Mouse (Mus musculus): ENCODE measurements around the gene Med13l.
"Not testable (repeated sequence)": the region's sequence is repeated elsewhere in the genome, so short reads cannot be mapped to it uniquely, and the experiment has no call there.

The Med13l gene

GRCm38 (mm10) chr5:118645196-118645805 is 84.8 kb downstream of the Med13l start:
- in situ Hi-C loops (cut with MboI; ENCODE audit: low pct_unique_long_range_greater_than_20kb in 1 of 2, low sequenced_read_pairs in 2 of 2, unreplicated experiment in 1 of 2): no loop called here

- in situ Hi-C loops (cut with MboI; ENCODE audit: low pct_unique_long_range_greater_than_20kb in 1 of 2, low sequenced_read_pairs in 2 of 2, unreplicated experiment in 1 of 2): no loop called here
Measured at GRCm38 (mm10) chr5:118646897-118647296, 86.4 kb downstream of the Med13l start.

- in situ Hi-C loops (cut with MboI; ENCODE audit: low pct_unique_long_range_greater_than_20kb in 1 of 2, low sequenced_read_pairs in 2 of 2, unreplicated experiment in 1 of 2): no loop called here
Measured at GRCm38 (mm10) chr5:118647384-118647783, 86.9 kb downstream of the Med13l start.

- in situ Hi-C loops (cut with MboI; ENCODE audit: low pct_unique_long_range_greater_than_20kb in 1 of 2, low sequenced_read_pairs in 2 of 2, unreplicated experiment in 1 of 2): no loop called here
Measured at GRCm38 (mm10) chr5:118649215-118650006, 88.9 kb downstream of the Med13l start.

- in situ Hi-C loops (cut with MboI; ENCODE audit: low pct_unique_long_range_greater_than_20kb in 1 of 2, low sequenced_read_pairs in 2 of 2, unreplicated experiment in 1 of 2): no loop called here
Measured at GRCm38 (mm10) chr5:118650007-118650548, 89.6 kb downstream of the Med13l start.

- in situ Hi-C loops (cut with MboI; ENCODE audit: low pct_unique_long_range_greater_than_20kb in 1 of 2, low sequenced_read_pairs in 2 of 2, unreplicated experiment in 1 of 2): no loop called here
Measured at GRCm38 (mm10) chr5:118650746-118651145, 90.3 kb downstream of the Med13l start.

- in situ Hi-C loops (cut with MboI; ENCODE audit: low pct_unique_long_range_greater_than_20kb in 1 of 2, low sequenced_read_pairs in 2 of 2, unreplicated experiment in 1 of 2): no loop called here
Measured at GRCm38 (mm10) chr5:118652611-118653010, 92.1 kb downstream of the Med13l start.

GRCm38 (mm10) chr5:118653119-118653518 is 92.6 kb downstream of the Med13l start:
- in situ Hi-C loops (cut with MboI; ENCODE audit: low pct_unique_long_range_greater_than_20kb in 1 of 2, low sequenced_read_pairs in 2 of 2, unreplicated experiment in 1 of 2): not testable (repeated sequence)

- in situ Hi-C loops (cut with MboI; ENCODE audit: low pct_unique_long_range_greater_than_20kb in 1 of 2, low sequenced_read_pairs in 2 of 2, unreplicated experiment in 1 of 2): no loop called here
Measured at GRCm38 (mm10) chr5:118654599-118654998, 94.1 kb downstream of the Med13l start.

GRCm38 (mm10) chr5:118655025-118655424 is 94.5 kb downstream of the Med13l start:
- in situ Hi-C loops (cut with MboI; ENCODE audit: low pct_unique_long_range_greater_than_20kb in 1 of 2, low sequenced_read_pairs in 2 of 2, unreplicated experiment in 1 of 2): no loop called here

GRCm38 (mm10) chr5:118655428-118655827 is 94.9 kb downstream of the Med13l start:
- in situ Hi-C loops (cut with MboI; ENCODE audit: low pct_unique_long_range_greater_than_20kb in 1 of 2, low sequenced_read_pairs in 2 of 2, unreplicated experiment in 1 of 2): no loop called here

GRCm38 (mm10) chr5:118655966-118656365 is 95.5 kb downstream of the Med13l start:
- in situ Hi-C loops (cut with MboI; ENCODE audit: low pct_unique_long_range_greater_than_20kb in 1 of 2, low sequenced_read_pairs in 2 of 2, unreplicated experiment in 1 of 2): no loop called here

- in situ Hi-C loops (cut with MboI; ENCODE audit: low pct_unique_long_range_greater_than_20kb in 1 of 2, low sequenced_read_pairs in 2 of 2, unreplicated experiment in 1 of 2): no loop called here
Measured at GRCm38 (mm10) chr5:118658256-118658837, 97.9 kb downstream of the Med13l start.

GRCm38 (mm10) chr5:118659713-118660112 is 99.2 kb downstream of the Med13l start:
- in situ Hi-C loops (cut with MboI; ENCODE audit: low pct_unique_long_range_greater_than_20kb in 1 of 2, low sequenced_read_pairs in 2 of 2, unreplicated experiment in 1 of 2): no loop called here

GRCm38 (mm10) chr5:118661751-118662150 is 101.3 kb downstream of the Med13l start:
- in situ Hi-C loops (cut with MboI; ENCODE audit: low pct_unique_long_range_greater_than_20kb in 1 of 2, low sequenced_read_pairs in 2 of 2, unreplicated experiment in 1 of 2): no loop called here

- in situ Hi-C loops (cut with MboI; ENCODE audit: low pct_unique_long_range_greater_than_20kb in 1 of 2, low sequenced_read_pairs in 2 of 2, unreplicated experiment in 1 of 2): no loop called here
Measured at GRCm38 (mm10) chr5:118663999-118664398, 103.5 kb downstream of the Med13l start.

GRCm38 (mm10) chr5:118665023-118665422 is 104.5 kb downstream of the Med13l start:
- in situ Hi-C loops (cut with MboI; ENCODE audit: low pct_unique_long_range_greater_than_20kb in 1 of 2, low sequenced_read_pairs in 2 of 2, unreplicated experiment in 1 of 2): no loop called here

- in situ Hi-C loops (cut with MboI; ENCODE audit: low pct_unique_long_range_greater_than_20kb in 1 of 2, low sequenced_read_pairs in 2 of 2, unreplicated experiment in 1 of 2): no loop called here
Measured at GRCm38 (mm10) chr5:118666437-118667207, 106.1 kb downstream of the Med13l start.

GRCm38 (mm10) chr5:118667863-118668262 is 107.4 kb downstream of the Med13l start:
- in situ Hi-C loops (cut with MboI; ENCODE audit: low pct_unique_long_range_greater_than_20kb in 1 of 2, low sequenced_read_pairs in 2 of 2, unreplicated experiment in 1 of 2): no loop called here
